Mouse (Mus musculus): ENCODE measurements around the gene Slc44a4. TPM values are rescaled to one million over a fixed set of nuclear protein-coding genes. Genes with fewer than 3 reads are reported as not detected.

The Slc44a4 gene
- polyA plus RNA-seq, 1 experiment from 2014 or later, result 0.15 TPM

Other genes starting within 250 kb of the Slc44a4 start
- gene Tnxb, start 243.9 kb upstream of the Slc44a4 start, polyA plus RNA-seq (2015; fragmentation: Nextera tagmentation; extraction: Ambion mirVana), result 1.3 and 1.4 TPM in 2 replicates
- 0.11 and 0.21 TPM in 2 replicates for gene C4b, start 170.6 kb upstream of the Slc44a4 start, polyA plus RNA-seq (2015; fragmentation: Nextera tagmentation; extraction: Ambion mirVana)
- gene Cyp21a1, start 109.9 kb upstream of the Slc44a4 start, polyA plus RNA-seq (2015; fragmentation: Nextera tagmentation; extraction: Ambion mirVana), result not detected in 2 replicates
- 17.4 and 18.3 TPM in 2 replicates for gene Stk19, start 77.5 kb upstream of the Slc44a4 start, polyA plus RNA-seq (2015; fragmentation: Nextera tagmentation; extraction: Ambion mirVana)
- 32.3 and 34.9 TPM in 2 replicates for gene Dxo, start 77.4 kb upstream of the Slc44a4 start, polyA plus RNA-seq (2015; fragmentation: Nextera tagmentation; extraction: Ambion mirVana)
- 27.3 and 30.6 TPM in 2 replicates for gene Skiv2l, start 64.3 kb upstream of the Slc44a4 start, polyA plus RNA-seq (2015; fragmentation: Nextera tagmentation; extraction: Ambion mirVana)
- gene Nelfe, start 64.1 kb upstream of the Slc44a4 start, polyA plus RNA-seq (2015; fragmentation: Nextera tagmentation; extraction: Ambion mirVana), result 68.5 and 70.9 TPM in 2 replicates
- 2.3 and 5.6 TPM in 2 replicates for gene Cfb, start 51.9 kb upstream of the Slc44a4 start, polyA plus RNA-seq (2015; fragmentation: Nextera tagmentation; extraction: Ambion mirVana)
- gene Zbtb12, start 35.0 kb upstream of the Slc44a4 start, polyA plus RNA-seq (2015; fragmentation: Nextera tagmentation; extraction: Ambion mirVana), result 1.5 and 2.0 TPM in 2 replicates
- gene Gm20547, start 32.4 kb upstream of the Slc44a4 start, polyA plus RNA-seq (2015; fragmentation: Nextera tagmentation; extraction: Ambion mirVana), result not detected in 2 replicates
- gene C2, start 16.2 kb upstream of the Slc44a4 start, polyA plus RNA-seq (2015; fragmentation: Nextera tagmentation; extraction: Ambion mirVana), result 0.84 and 1.9 TPM in 2 replicates
- 38.8 and 42.4 TPM in 2 replicates for gene Ehmt2, start 16.0 kb upstream of the Slc44a4 start, polyA plus RNA-seq (2015; fragmentation: Nextera tagmentation; extraction: Ambion mirVana)
- gene Neu1, start 16.8 kb downstream of the Slc44a4 start, polyA plus RNA-seq (2015; fragmentation: Nextera tagmentation; extraction: Ambion mirVana), result 18.1 and 19.2 TPM in 2 replicates
- 0.19 and 0.20 TPM in 2 replicates for gene Hspa1b, start 44.8 kb downstream of the Slc44a4 start, polyA plus RNA-seq (2015; fragmentation: Nextera tagmentation; extraction: Ambion mirVana)
- not detected in 2 replicates for gene Gm20481, start 55.4 kb downstream of the Slc44a4 start, polyA plus RNA-seq (2015; fragmentation: Nextera tagmentation; extraction: Ambion mirVana)
- 3.9 TPM in 2 replicates for gene Hspa1a, start 57.7 kb downstream of the Slc44a4 start, polyA plus RNA-seq (2015; fragmentation: Nextera tagmentation; extraction: Ambion mirVana)
- 2.1 and 2.2 TPM in 2 replicates for gene Hspa1l, start 58.2 kb downstream of the Slc44a4 start, polyA plus RNA-seq (2015; fragmentation: Nextera tagmentation; extraction: Ambion mirVana)
- 145 and 153 TPM in 2 replicates for gene Lsm2, start 67.4 kb downstream of the Slc44a4 start, polyA plus RNA-seq (2015; fragmentation: Nextera tagmentation; extraction: Ambion mirVana)
- 59.9 and 63.0 TPM in 2 replicates for gene Vars, start 86.5 kb downstream of the Slc44a4 start, polyA plus RNA-seq (2015; fragmentation: Nextera tagmentation; extraction: Ambion mirVana)
- 0.45 and 0.52 TPM in 2 replicates for gene Vwa7, start 102.1 kb downstream of the Slc44a4 start, polyA plus RNA-seq (2015; fragmentation: Nextera tagmentation; extraction: Ambion mirVana)
- 3.2 and 4.2 TPM in 2 replicates for gene Sapcd1, start 113.5 kb downstream of the Slc44a4 start, polyA plus RNA-seq (2015; fragmentation: Nextera tagmentation; extraction: Ambion mirVana)
- gene Msh5, start 132.3 kb downstream of the Slc44a4 start, polyA plus RNA-seq (2015; fragmentation: Nextera tagmentation; extraction: Ambion mirVana), result 4.0 and 4.1 TPM in 2 replicates
- 351 and 389 TPM in 2 replicates for gene Clic1, start 135.5 kb downstream of the Slc44a4 start, polyA plus RNA-seq (2015; fragmentation: Nextera tagmentation; extraction: Ambion mirVana)
- 194 and 207 TPM in 2 replicates for gene Ddah2, start 144.6 kb downstream of the Slc44a4 start, polyA plus RNA-seq (2015; fragmentation: Nextera tagmentation; extraction: Ambion mirVana)
- gene Ly6g6c, start 150.9 kb downstream of the Slc44a4 start, polyA plus RNA-seq (2015; fragmentation: Nextera tagmentation; extraction: Ambion mirVana), result not detected in 2 replicates
- 0.92 and 1.4 TPM in 2 replicates for gene Mpig6b, start 151.7 kb downstream of the Slc44a4 start, polyA plus RNA-seq (2015; fragmentation: Nextera tagmentation; extraction: Ambion mirVana)
- 0.36 and 0.62 TPM in 2 replicates for gene Ly6g6e, start 162.4 kb downstream of the Slc44a4 start, polyA plus RNA-seq (2015; fragmentation: Nextera tagmentation; extraction: Ambion mirVana)
- gene Ly6g6d, start 163.6 kb downstream of the Slc44a4 start, polyA plus RNA-seq (2015; fragmentation: Nextera tagmentation; extraction: Ambion mirVana), result 1.7 and 1.9 TPM in 2 replicates
- gene Ly6g6f, start 171.1 kb downstream of the Slc44a4 start, polyA plus RNA-seq (2015; fragmentation: Nextera tagmentation; extraction: Ambion mirVana), result 0.73 and 1.0 TPM in 2 replicates
- gene Abhd16a, start 174.8 kb downstream of the Slc44a4 start, polyA plus RNA-seq (2015; fragmentation: Nextera tagmentation; extraction: Ambion mirVana), result 67.0 and 69.5 TPM in 2 replicates
- gene Ly6g5c, start 193.8 kb downstream of the Slc44a4 start, polyA plus RNA-seq (2015; fragmentation: Nextera tagmentation; extraction: Ambion mirVana), result not detected in 2 replicates
- 0.40 and 0.80 TPM in 2 replicates for gene Ly6g5b, start 201.0 kb downstream of the Slc44a4 start, polyA plus RNA-seq (2015; fragmentation: Nextera tagmentation; extraction: Ambion mirVana)
- gene Gpank1, start 207.0 kb downstream of the Slc44a4 start, polyA plus RNA-seq (2015; fragmentation: Nextera tagmentation; extraction: Ambion mirVana), result 10.7 and 14.1 TPM in 2 replicates
- 215 and 231 TPM in 2 replicates for gene Csnk2b, start 207.6 kb downstream of the Slc44a4 start, polyA plus RNA-seq (2015; fragmentation: Nextera tagmentation; extraction: Ambion mirVana)
- 8.7 and 9.7 TPM in 2 replicates for gene D17H6S53E, start 211.9 kb downstream of the Slc44a4 start, polyA plus RNA-seq (2015; fragmentation: Nextera tagmentation; extraction: Ambion mirVana)
- 2.2 and 19.0 TPM in 2 replicates for gene Apom, start 217.6 kb downstream of the Slc44a4 start, polyA plus RNA-seq (2015; fragmentation: Nextera tagmentation; extraction: Ambion mirVana)
- 45.1 and 46.1 TPM in 2 replicates for gene Bag6, start 220.7 kb downstream of the Slc44a4 start, polyA plus RNA-seq (2015; fragmentation: Nextera tagmentation; extraction: Ambion mirVana)

All from heart, embryonic 13.5 days (tissue).